Mouse (Mus musculus): ENCODE measurements around the gene Rnf220.

Gene Rnf220

GRCm38 (mm10) chr4:117341282-117341681 lies 155.6 kb downstream of the Rnf220 start:
- no peak for DNase-seq (ENCODE audit: low spot score)

- DNase-seq (ENCODE audit: low spot score), result no peak
Measured at GRCm38 (mm10) chr4:117339796-117340195, 157.1 kb downstream of the Rnf220 start.

GRCm38 (mm10) chr4:117330836-117331475 lies 165.9 kb downstream of the Rnf220 start:
- no peak for DNase-seq (ENCODE audit: low spot score)

GRCm38 (mm10) chr4:117330132-117330531 lies 166.7 kb downstream of the Rnf220 start:
- DNase-seq (ENCODE audit: low spot score), result no peak

- no peak for DNase-seq (ENCODE audit: low spot score)
Measured at GRCm38 (mm10) chr4:117326915-117327314, 169.9 kb downstream of the Rnf220 start.

- DNase-seq (ENCODE audit: low spot score), result no peak
Measured at GRCm38 (mm10) chr4:117325076-117325475, 171.8 kb downstream of the Rnf220 start.

GRCm38 (mm10) chr4:117323515-117324344 lies 173.1 kb downstream of the Rnf220 start:
- peak; percentile 38 for DNase-seq (ENCODE audit: low spot score)

- DNase-seq (ENCODE audit: low spot score), result no peak
Measured at GRCm38 (mm10) chr4:117321011-117321410, 175.8 kb downstream of the Rnf220 start.

- DNase-seq (ENCODE audit: low spot score), result no peak
Measured at GRCm38 (mm10) chr4:117318508-117318907, 178.3 kb downstream of the Rnf220 start.

GRCm38 (mm10) chr4:117317701-117318190 lies 179.1 kb downstream of the Rnf220 start:
- DNase-seq (ENCODE audit: low spot score), result no peak

GRCm38 (mm10) chr4:117316800-117317199 lies 180.1 kb downstream of the Rnf220 start:
- no peak for DNase-seq (ENCODE audit: low spot score)

- DNase-seq (ENCODE audit: low spot score), result no peak
Measured at GRCm38 (mm10) chr4:117314849-117315500, 181.9 kb downstream of the Rnf220 start.

- DNase-seq (ENCODE audit: low spot score), result no peak
Measured at GRCm38 (mm10) chr4:117313085-117313424, 183.8 kb downstream of the Rnf220 start.

- DNase-seq (ENCODE audit: low spot score), result no peak
Measured at GRCm38 (mm10) chr4:117312416-117313084, 184.3 kb downstream of the Rnf220 start.

- DNase-seq (ENCODE audit: low spot score), result no peak
Measured at GRCm38 (mm10) chr4:117311891-117312290, 185.0 kb downstream of the Rnf220 start.

GRCm38 (mm10) chr4:117309427-117309826 lies 187.4 kb downstream of the Rnf220 start:
- DNase-seq (ENCODE audit: low spot score), result no peak

GRCm38 (mm10) chr4:117307270-117307669 lies 189.6 kb downstream of the Rnf220 start:
- no peak for DNase-seq (ENCODE audit: low spot score)

GRCm38 (mm10) chr4:117305461-117305860 lies 191.4 kb downstream of the Rnf220 start:
- peak; percentile 20 for DNase-seq (ENCODE audit: low spot score)

GRCm38 (mm10) chr4:117304239-117305025 lies 192.4 kb downstream of the Rnf220 start:
- DNase-seq (ENCODE audit: low spot score), result no peak

- DNase-seq (ENCODE audit: low spot score), result no peak
Measured at GRCm38 (mm10) chr4:117303581-117304238, 193.1 kb downstream of the Rnf220 start.

All from urinary bladder, postnatal 14 days (tissue).